Mouse (Mus musculus) neural tube, embryonic 11.5 days (tissue): Measurements from ENCODE around the gene Cabp2. TPM values are rescaled to one million over a fixed set of nuclear protein-coding genes. Genes with fewer than 3 reads are reported as not detected.
"Not testable (repeated sequence)": the region's sequence is repeated elsewhere in the genome, so short reads cannot be mapped to it uniquely, and the experiment has no call there.

Experiments
- ATAC-seq: fragments of 200-750 bp; cut with Nextera tagmentation; 2 replicates; pipeline ENCODE4 v1.8.0; 2017; ENCODE audit warnings: moderate number of reproducible peaks, mild to moderate bottlenecking, moderate TSS enrichment, moderate library complexity; ENCODE audit not compliant: insufficient read depth, low FRiP score, low TSS enrichment
- DNase-seq: peaks from one replicate; pipeline ENCODE4 v3.0.0-alpha.2; 2015; ENCODE audit warnings: low spot score
- H3K27ac ChIP-seq: fragments of 300-500 bp; sonication (generic); 2 replicates; pipeline ENCODE4 v1.5.1; 2014; ENCODE audit warnings: low read depth, mild to moderate bottlenecking, low read length
- H3K27me3 ChIP-seq: fragments of 300-500 bp; sonication (generic); 2 replicates; pipeline ENCODE4 v1.6.1; 2014; ENCODE audit warnings: mild to moderate bottlenecking, low read length, mixed read lengths; ENCODE audit not compliant: control insufficient read depth, insufficient read depth
- H3K36me3 ChIP-seq: fragments of 300-500 bp; sonication (generic); 2 replicates; pipeline ENCODE4 v1.6.1; 2014; ENCODE audit warnings: mild to moderate bottlenecking, low read length, moderate library complexity, mixed read lengths; ENCODE audit not compliant: control insufficient read depth, insufficient read depth
- H3K4me1 ChIP-seq: fragments of 300-500 bp; sonication (generic); 2 replicates; pipeline ENCODE4 v1.6.1; 2014; ENCODE audit warnings: low read length, mixed read lengths; ENCODE audit not compliant: control insufficient read depth, insufficient read depth
- H3K4me2 ChIP-seq: fragments of 300-500 bp; sonication (generic); 2 replicates; pipeline ENCODE4 v1.6.1; 2014; ENCODE audit warnings: low read depth, mild to moderate bottlenecking, moderate library complexity
- H3K4me3 ChIP-seq: fragments of 300-500 bp; sonication (generic); 2 replicates; pipeline ENCODE4 v1.5.1; 2014; ENCODE audit warnings: low read depth, low read length
- H3K9ac ChIP-seq: fragments of 300-500 bp; sonication (generic); 2 replicates; pipeline ENCODE4 v1.6.1; 2014; ENCODE audit warnings: mild to moderate bottlenecking, low read length
- H3K9me3 ChIP-seq: fragments of 300-500 bp; sonication (generic); 2 replicates; pipeline ENCODE4 v1.6.1; 2016; ENCODE audit warnings: low read length; ENCODE audit not compliant: control insufficient read depth
- WGBS: fragments of 180-500 bp; shearing (Covaris S2); extraction: QIAGEN DNeasy Blood & Tissue Kit; methylation state at CpG from one replicate; pipeline ENCODE4 v1.1.7; 2014; 5-methylcytosine and 5-hydroxymethylcytosine counted together
- polyA plus RNA-seq: library from polyadenylated mRNA; unstranded; fragments of >200 nt; fragmentation: Nextera tagmentation; extraction: Ambion mirVana; gene quantifications from 2 replicates; pipeline ENCODE4 v1.2.1, GENCODE M21; 2014

Gene Cabp2
- polyA plus RNA-seq, 1 experiment from 2014 or later: not detected

DNA sequence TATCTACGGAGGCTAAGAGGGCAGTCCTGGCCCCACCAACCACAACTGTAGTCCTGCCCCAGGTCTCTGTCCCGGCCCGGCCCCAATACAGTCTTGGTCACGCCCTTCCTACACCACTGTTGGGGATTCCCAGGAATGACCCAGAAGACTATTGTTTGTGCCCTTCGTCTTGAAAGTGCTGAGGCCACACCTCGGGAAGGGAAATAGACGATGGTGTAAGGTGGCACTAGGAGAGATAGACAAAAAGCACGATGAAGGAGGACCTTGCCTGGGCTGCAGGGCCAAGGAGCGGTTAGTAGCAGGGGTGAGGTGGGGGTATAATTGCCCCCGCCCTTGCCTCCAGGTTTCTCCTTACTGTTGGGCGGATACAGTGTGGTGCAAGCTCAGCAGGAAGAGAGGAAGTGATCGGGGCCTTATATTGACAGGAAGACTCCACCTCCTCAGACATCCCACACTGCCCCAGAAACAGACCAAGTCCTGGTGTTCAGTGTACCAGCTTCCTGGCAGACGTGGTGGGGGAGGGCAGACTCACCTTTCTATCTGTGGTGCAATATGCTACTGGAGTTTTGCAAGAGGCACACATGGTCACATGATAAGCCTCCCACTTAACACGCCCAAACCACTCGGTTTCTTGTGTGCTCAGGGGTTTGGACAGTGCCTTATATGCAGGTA lies 22.2 kb upstream of the Cabp2 start, which contains the start of gene Gstp3:
Gene Gstp3, minus strand, starts transcription at position 501 of the 672 bp plus-strand sequence.
- 76% methylated on average over 15 of the region's 15 CpGs for WGBS
- no peak for ATAC-seq
- Histone ChIP-seq H3K4me1 (no peaks in the 10 kb centered on the region), H3K4me3 (no peak within 1 kb of the TSS), H3K27ac (no peak within 1 kb of the TSS), H3K27me3 (no peaks in the 10 kb centered on the region), H3K4me2 (no peak within 1 kb of the TSS), H3K9ac (no peak within 1 kb of the TSS), H3K9me3 (no peaks in the 10 kb centered on the region), H3K36me3 (no peaks in the 10 kb centered on the region)
- no peak for DNase-seq

GRCm38 (mm10) chr19:4060044-4060898 lies 21.1 kb upstream of the Cabp2 start:
- H3K4me1 ChIP-seq, H3K27ac ChIP-seq, H3K27me3 ChIP-seq, ATAC-seq, H3K9me3 ChIP-seq, H3K9ac ChIP-seq, DNase-seq, H3K4me2 ChIP-seq, H3K4me3 ChIP-seq, H3K36me3 ChIP-seq: not testable (repeated sequence)
- WGBS: 85% methylated on average over 8 of the region's 8 CpGs

GRCm38 (mm10) chr19:4060899-4061465 lies 20.4 kb upstream of the Cabp2 start:
- Histone ChIP-seq H3K9ac (no peak overlapping the region), H3K36me3 (no peaks in the 10 kb centered on the region), H3K9me3 (no peaks in the 10 kb centered on the region), H3K27me3 (no peaks in the 10 kb centered on the region), H3K27ac (no peak overlapping the region), H3K4me1 (no peaks in the 10 kb centered on the region), H3K4me3 (no peak overlapping the region), H3K4me2 (no peak overlapping the region)
- ATAC-seq: no peak
- DNase-seq: no peak
- 90% methylated on average over 6 of the region's 6 CpGs for WGBS

GRCm38 (mm10) chr19:4063357-4063756 lies 18.0 kb upstream of the Cabp2 start:
- not testable (repeated sequence) for H3K36me3 ChIP-seq, H3K4me3 ChIP-seq, H3K27ac ChIP-seq, H3K27me3 ChIP-seq, H3K9me3 ChIP-seq, H3K4me2 ChIP-seq, H3K4me1 ChIP-seq, DNase-seq, ATAC-seq, H3K9ac ChIP-seq
- WGBS: 86% methylated on average over 2 of the region's 4 CpGs

DNA sequence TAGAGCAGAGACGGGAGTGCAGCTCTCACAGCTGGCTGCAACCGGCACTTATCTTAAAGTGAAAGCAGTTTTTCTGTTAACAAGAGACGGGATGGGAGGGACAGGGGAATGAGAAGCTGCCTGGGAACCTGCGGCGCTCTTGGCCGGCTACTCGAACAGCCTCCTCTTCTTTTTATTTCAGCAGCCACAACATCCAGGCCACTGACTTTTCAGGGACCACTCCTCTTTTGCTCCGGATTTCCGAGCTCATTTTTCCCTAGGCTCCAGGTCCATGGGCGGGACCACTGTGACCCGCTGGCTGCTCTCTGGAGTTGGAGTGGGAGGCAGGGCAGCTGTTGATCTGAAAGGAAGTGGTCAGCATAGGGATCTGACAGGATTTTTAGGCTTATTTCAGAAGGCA lies 16.9 kb upstream of the Cabp2 start:
- not testable (repeated sequence) for H3K9ac ChIP-seq, ATAC-seq, H3K27me3 ChIP-seq, H3K36me3 ChIP-seq, H3K4me3 ChIP-seq, H3K4me2 ChIP-seq, H3K4me1 ChIP-seq, DNase-seq, H3K27ac ChIP-seq, H3K9me3 ChIP-seq
- WGBS: 50% methylated on average over 2 of the region's 11 CpGs

GRCm38 (mm10) chr19:4066280-4066679 lies 15.1 kb upstream of the Cabp2 start:
- DNase-seq: no peak
- no peak for ATAC-seq
- Histone ChIP-seq H3K4me1 (no peaks in the 10 kb centered on the region), H3K27me3 (no peaks in the 10 kb centered on the region), H3K4me3 (no peak overlapping the region), H3K27ac (no peak overlapping the region), H3K9me3 (no peaks in the 10 kb centered on the region), H3K9ac (no peak overlapping the region), H3K4me2 (no peak overlapping the region), H3K36me3 (no peaks in the 10 kb centered on the region)
- WGBS: 83% methylated on average over 6 of the region's 6 CpGs

DNA sequence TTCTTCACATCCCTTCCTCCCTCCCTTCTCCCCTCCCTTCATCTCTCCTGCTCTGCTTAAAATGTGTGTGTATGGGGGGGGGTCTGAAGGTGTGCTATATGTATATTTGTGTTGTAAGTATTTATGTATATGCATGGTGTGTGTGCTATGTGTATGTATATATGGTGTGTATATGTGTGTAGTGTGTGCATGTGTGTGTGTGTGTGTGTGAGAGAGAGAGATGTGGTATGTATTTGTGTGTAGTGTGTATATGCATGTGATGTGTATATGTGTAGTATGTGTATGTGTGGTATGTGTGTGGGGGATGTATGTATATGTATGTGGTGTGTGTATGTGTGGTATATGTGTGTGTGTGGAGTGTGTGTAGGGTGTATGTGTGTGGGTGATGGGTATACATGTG lies 14.5 kb upstream of the Cabp2 start:
- no peak for DNase-seq
- H3K27ac ChIP-seq: no peak overlapping the region
- no peak for ATAC-seq
- no peak overlapping the region for H3K4me2 ChIP-seq
- no peak overlapping the region for H3K4me3 ChIP-seq
- H3K36me3 ChIP-seq: no peaks in the 10 kb centered on the region
- H3K9me3 ChIP-seq: no peaks in the 10 kb centered on the region
- no peaks in the 10 kb centered on the region for H3K4me1 ChIP-seq
- no peak overlapping the region for H3K9ac ChIP-seq
- H3K27me3 ChIP-seq: no peaks in the 10 kb centered on the region

DNA sequence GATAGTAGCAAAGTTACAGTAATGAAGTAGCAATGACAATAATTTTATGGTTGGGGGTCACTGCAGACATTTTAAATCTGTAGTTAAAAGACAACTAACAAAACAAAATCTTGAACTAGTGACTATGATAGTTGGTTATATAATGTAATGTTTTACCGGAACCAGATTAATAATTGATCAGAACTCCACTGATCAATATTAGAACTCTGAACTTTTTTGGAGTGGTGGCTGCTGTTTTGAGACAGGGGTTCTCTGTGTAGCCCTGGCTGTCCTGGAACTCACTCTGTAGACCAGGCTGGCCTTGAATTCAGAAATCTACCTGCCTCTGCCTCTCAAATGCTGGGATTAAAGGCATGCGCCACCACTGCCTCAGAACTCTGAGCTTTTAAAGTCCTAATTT lies 13.1 kb upstream of the Cabp2 start:
- H3K36me3 ChIP-seq, H3K4me3 ChIP-seq, H3K27ac ChIP-seq, H3K27me3 ChIP-seq, H3K4me2 ChIP-seq, H3K4me1 ChIP-seq, H3K9me3 ChIP-seq, ATAC-seq, DNase-seq, H3K9ac ChIP-seq: not testable (repeated sequence)
- 94% methylated on average over 2 of the region's 2 CpGs for WGBS
